Mouse (Mus musculus) A20 (cell line): Measurements from ENCODE around the gene Chga.
A peak's percentile ranks its signal among the peaks of the same experiment; 100 is the strongest.

Experiments
- DNase-seq: peaks from one replicate; pipeline ENCODE4 v3.0.0-alpha.2; 2011; ENCODE audit warnings: low read depth, low spot score

The Chga gene

GRCm38 (mm10) chr12:102554721-102555516 is at the start of gene Chga:
Gene Chga (plus strand): TSS chr12:102554969.
- peak; percentile 28 for DNase-seq

GRCm38 (mm10) chr12:102505131-102505713 is 49.5 kb upstream of the Chga start:
- DNase-seq = no peak

GRCm38 (mm10) chr12:102505949-102506348 is 48.8 kb upstream of the Chga start:
- DNase-seq = no peak

- DNase-seq = no peak
These were observed 43.4 kb upstream of the Chga start for GRCm38 (mm10) chr12:102511363-102511762.

GRCm38 (mm10) chr12:102514151-102514550 is 40.6 kb upstream of the Chga start:
- DNase-seq = no peak

- no peak for DNase-seq
These were observed 40.0 kb upstream of the Chga start for GRCm38 (mm10) chr12:102514751-102515150.

GRCm38 (mm10) chr12:102516151-102516550 is 38.6 kb upstream of the Chga start:
- DNase-seq = no peak

GRCm38 (mm10) chr12:102517647-102518046 is 37.1 kb upstream of the Chga start:
- DNase-seq = no peak

- DNase-seq = no peak
These were observed 34.6 kb upstream of the Chga start for GRCm38 (mm10) chr12:102519929-102520720.

- no peak for DNase-seq
These were observed 32.9 kb upstream of the Chga start for GRCm38 (mm10) chr12:102521777-102522319.

- peak; percentile 31 for DNase-seq
These were observed 30.6 kb upstream of the Chga start for GRCm38 (mm10) chr12:102524216-102524615.

- peak; percentile 61 for DNase-seq
These were observed 30.0 kb upstream of the Chga start for GRCm38 (mm10) chr12:102524760-102525159.

GRCm38 (mm10) chr12:102527989-102528388 is 26.8 kb upstream of the Chga start:
- peak; percentile 22 for DNase-seq

- no peak for DNase-seq
These were observed 19.0 kb upstream of the Chga start for GRCm38 (mm10) chr12:102535796-102536195.

GRCm38 (mm10) chr12:102540278-102540677 is 14.5 kb upstream of the Chga start:
- DNase-seq = no peak

GRCm38 (mm10) chr12:102541168-102541567 is 13.6 kb upstream of the Chga start:
- DNase-seq = no peak

GRCm38 (mm10) chr12:102545122-102545521 is 9.6 kb upstream of the Chga start:
- no peak for DNase-seq

- DNase-seq = peak; percentile 61
These were observed 4.2 kb upstream of the Chga start for GRCm38 (mm10) chr12:102550529-102550928.

- no peak for DNase-seq
These were observed 3.6 kb upstream of the Chga start for GRCm38 (mm10) chr12:102551186-102551585.

- DNase-seq = no peak
These were observed 2.8 kb upstream of the Chga start for GRCm38 (mm10) chr12:102552001-102552400.

GRCm38 (mm10) chr12:102553705-102554275 is 979 bp upstream of the Chga start:
- DNase-seq = no peak

GRCm38 (mm10) chr12:102555850-102556249 is 1.1 kb downstream of the Chga start:
- DNase-seq = no peak
